Mouse (Mus musculus) MEL (cell line): ENCODE data around the gene Pcbp3. TPM values are rescaled to one million over a fixed set of nuclear protein-coding genes. Genes with fewer than 3 reads are reported as not detected.

Source experiments
- DNase-seq: peaks from one replicate; pipeline ENCODE4 v3.0.0; 2011; ENCODE audit warnings: low read depth, low spot score
- H3K27ac ChIP-seq: 2 replicates; pipeline ENCODE4 v1.5.1; 2012; ENCODE audit warnings: low read depth, mild to moderate bottlenecking, control low read depth, low read length, moderate library complexity; ENCODE audit not compliant: control insufficient read depth
- H3K27me3 ChIP-seq, 2 experiments: fragments of 150-350 bp in 1 of 2; sonication (generic) in 1 of 2; 2 replicates each; pipeline ENCODE4 v1.6.1; 2012; ENCODE audit warnings: low read length in 2 of 2, mild to moderate bottlenecking in 2 of 2, improper control_type of control experiment in 1 of 2, moderate library complexity in 1 of 2; ENCODE audit not compliant: insufficient read depth in 2 of 2, control insufficient read depth in 1 of 2
- H3K36me3 ChIP-seq, 2 experiments: 2 replicates each; pipeline ENCODE4 v1.6.1; 2012 to 2014; ENCODE audit warnings: low read length in 2 of 2, improper control_type of control experiment in 1 of 2, inconsistent platforms in 1 of 2, mild to moderate bottlenecking in 1 of 2; ENCODE audit not compliant: insufficient read depth in 2 of 2, control insufficient read depth in 1 of 2
- H3K4me1 ChIP-seq, 2 experiments: fragments of 150-350 bp in 1 of 2; sonication (generic) in 1 of 2; 2 replicates each; pipeline ENCODE4 v1.6.1; 2012; ENCODE audit warnings: low read length in 2 of 2, improper control_type of control experiment in 1 of 2, mild to moderate bottlenecking in 1 of 2; ENCODE audit not compliant: insufficient read depth in 2 of 2, control insufficient read depth in 1 of 2
- H3K4me3 ChIP-seq, 2 experiments: fragments of 150-350 bp in 1 of 2; sonication (generic) in 1 of 2; 2 replicates each; pipeline ENCODE4 v1.5.1; 2012; ENCODE audit warnings: low read depth in 2 of 2, low read length in 2 of 2, mild to moderate bottlenecking in 2 of 2, moderate library complexity in 2 of 2, control low read depth in 1 of 2, improper control_type of control experiment in 1 of 2; ENCODE audit not compliant: control insufficient read depth in 1 of 2, insufficient read depth in 1 of 2
- H3K79me2 ChIP-seq: 2 replicates; pipeline ENCODE4 v1.6.1; 2012; ENCODE audit warnings: mild to moderate bottlenecking, low read length, moderate library complexity; ENCODE audit not compliant: control insufficient read depth, poor library complexity, insufficient read depth
- H3K9ac ChIP-seq: 2 replicates; pipeline ENCODE4 v1.6.1; 2012; ENCODE audit warnings: low read depth, mild to moderate bottlenecking, control low read depth, low read length, moderate library complexity; ENCODE audit not compliant: control insufficient read depth, poor library complexity, severe bottlenecking
- H3K9me3 ChIP-seq: fragments of 150-350 bp; sonication (generic); replicated peaks from 2 replicates; pipeline ENCODE4 v1.6.1; 2012; ENCODE audit warnings: mild to moderate bottlenecking, low read length, improper control_type of control experiment, moderate library complexity; ENCODE audit not compliant: insufficient read depth
- CHD1 ChIP-seq: IDR thresholded peaks from 2 replicates; pipeline ENCODE4 v1.6.1; 2012; ENCODE audit warnings: low read depth, mild to moderate bottlenecking, inconsistent platforms, low read length, improper control_type of control experiment
- CHD2 ChIP-seq: IDR thresholded peaks from 2 replicates; pipeline ENCODE4 v1.6.1; 2011; ENCODE audit warnings: low read length, improper control_type of control experiment
- CTCF ChIP-seq, 3 experiments: IDR thresholded peaks in 2 of 3; conservative IDR thresholded peaks in 1 of 3; 2 replicates each; pipeline ENCODE4 v1.5.1; 2011 to 2012; ENCODE audit warnings: low read length in 3 of 3, low read depth in 2 of 3, mild to moderate bottlenecking in 2 of 3, improper control_type of control experiment in 1 of 3, inconsistent platforms in 1 of 3, mixed read lengths in 1 of 3, moderate library complexity in 1 of 3; ENCODE audit not compliant: control insufficient read depth in 1 of 3, insufficient read depth in 1 of 3, poor library complexity in 1 of 3, severe bottlenecking in 1 of 3
- ELF1 ChIP-seq: IDR thresholded peaks from 2 replicates; pipeline ENCODE4 v1.6.1; 2014; ENCODE audit warnings: low read depth, mild to moderate bottlenecking, inconsistent platforms, low read length, improper control_type of control experiment, moderate library complexity
- ETS1 ChIP-seq: IDR thresholded peaks from 2 replicates; pipeline ENCODE4 v1.6.1; 2012; ENCODE audit warnings: low read depth, mild to moderate bottlenecking, inconsistent platforms, low read length, improper control_type of control experiment, moderate library complexity
- GABPA ChIP-seq: IDR thresholded peaks from 2 replicates; pipeline ENCODE4 v1.6.1; 2012; ENCODE audit warnings: low read depth, mild to moderate bottlenecking, inconsistent platforms, low read length, improper control_type of control experiment, moderate library complexity
- GATA1 ChIP-seq: IDR thresholded peaks from 2 replicates; pipeline ENCODE4 v1.6.1; 2011; ENCODE audit warnings: low read depth, low read length, improper control_type of control experiment
- HCFC1 ChIP-seq: IDR thresholded peaks from 2 replicates; pipeline ENCODE4 v1.6.1; 2012; ENCODE audit warnings: low read depth, mild to moderate bottlenecking, inconsistent platforms, low read length, improper control_type of control experiment, moderate library complexity
- KAT2A ChIP-seq: conservative IDR thresholded peaks from 2 replicates; pipeline ENCODE4 v1.6.1; 2012; ENCODE audit warnings: low read depth, low read length, improper control_type of control experiment, inconsistent platforms
- MAX ChIP-seq: IDR thresholded peaks from 2 replicates; pipeline ENCODE4 v1.6.1; 2011; ENCODE audit warnings: low read length, improper control_type of control experiment
- MAZ ChIP-seq: IDR thresholded peaks from 2 replicates; pipeline ENCODE4 v1.6.1; 2012; ENCODE audit warnings: low read depth, mild to moderate bottlenecking, inconsistent platforms, low read length, improper control_type of control experiment
- MEF2A ChIP-seq: IDR thresholded peaks from 2 replicates; pipeline ENCODE4 v1.6.1; 2014; ENCODE audit warnings: low read depth, mild to moderate bottlenecking, inconsistent platforms, low read length, improper control_type of control experiment; ENCODE audit not compliant: poor library complexity, insufficient replicate concordance, severe bottlenecking; ENCODE audit errors: extremely low read depth
- MYB ChIP-seq: IDR thresholded peaks from 2 replicates; pipeline ENCODE4 v1.6.1; 2011; ENCODE audit warnings: mild to moderate bottlenecking, low read depth, low read length, improper control_type of control experiment
- MYC ChIP-seq: IDR thresholded peaks from 2 replicates; pipeline ENCODE4 v1.6.1; 2011; ENCODE audit warnings: low read depth, mild to moderate bottlenecking, low read length, improper control_type of control experiment, moderate library complexity
- NELFE ChIP-seq: IDR thresholded peaks from 2 replicates; pipeline ENCODE4 v1.6.1; 2011; ENCODE audit warnings: low read depth, low read length, improper control_type of control experiment
- POLR2A ChIP-seq, 2 experiments: IDR thresholded peaks; 2 replicates each; pipeline ENCODE4 v1.6.1; 2011 to 2012; ENCODE audit warnings: low read length in 2 of 2, mild to moderate bottlenecking in 2 of 2, control low read depth in 1 of 2, improper control_type of control experiment in 1 of 2, low read depth in 1 of 2, moderate library complexity in 1 of 2; ENCODE audit not compliant: control insufficient read depth in 1 of 2, insufficient read depth in 1 of 2, poor library complexity in 1 of 2
- POLR2AphosphoS2 ChIP-seq: IDR thresholded peaks from 2 replicates; pipeline ENCODE4 v1.6.1; 2011; ENCODE audit warnings: low read length, improper control_type of control experiment
- RAD21 ChIP-seq: IDR thresholded peaks from 2 replicates; pipeline ENCODE4 v1.6.1; 2011; ENCODE audit warnings: mild to moderate bottlenecking, low read depth, low read length, improper control_type of control experiment
- RCOR1 ChIP-seq: IDR thresholded peaks from 2 replicates; pipeline ENCODE4 v1.6.1; 2012; ENCODE audit warnings: low read depth, mild to moderate bottlenecking, inconsistent platforms, low read length, improper control_type of control experiment
- SIN3A ChIP-seq: IDR thresholded peaks from 2 replicates; pipeline ENCODE4 v1.6.1; 2012; ENCODE audit warnings: low read length, improper control_type of control experiment, inconsistent platforms
- TAL1 ChIP-seq: IDR thresholded peaks from 2 replicates; pipeline ENCODE4 v1.6.1; 2012; ENCODE audit warnings: mild to moderate bottlenecking, inconsistent platforms, low read length, moderate library complexity, mixed read lengths
- TBP ChIP-seq: IDR thresholded peaks from 2 replicates; pipeline ENCODE4 v1.8.0; 2011; ENCODE audit warnings: low read depth, low read length, improper control_type of control experiment
- UBTF ChIP-seq: IDR thresholded peaks from 2 replicates; pipeline ENCODE4 v1.6.1; 2012; ENCODE audit warnings: low read depth, mild to moderate bottlenecking, inconsistent platforms, low read length, improper control_type of control experiment, moderate library complexity, borderline replicate concordance; ENCODE audit not compliant: insufficient read depth
- USF1 ChIP-seq: IDR thresholded peaks from 2 replicates; pipeline ENCODE4 v1.6.1; 2014; ENCODE audit warnings: low read depth, mild to moderate bottlenecking, inconsistent platforms, low read length, improper control_type of control experiment, moderate library complexity
- USF2 ChIP-seq, 2 experiments: IDR thresholded peaks; 2 replicates each; pipeline ENCODE4 v1.6.1; 2011 to 2012; ENCODE audit warnings: improper control_type of control experiment in 2 of 2, low read length in 2 of 2, borderline replicate concordance in 1 of 2, inconsistent platforms in 1 of 2, low read depth in 1 of 2, mild to moderate bottlenecking in 1 of 2; ENCODE audit not compliant: insufficient read depth in 1 of 2
- ZNF384 ChIP-seq: IDR thresholded peaks from 2 replicates; pipeline ENCODE4 v1.6.1; 2012; ENCODE audit warnings: low read depth, mild to moderate bottlenecking, inconsistent platforms, low read length, improper control_type of control experiment
- polyA plus RNA-seq, 2 experiments: library from polyadenylated mRNA; stranded (reverse) in 1 of 2; unstranded in 1 of 2; fragments of >175 nt in 1 of 2; fragments of >200 nt in 1 of 2; gene quantifications; 2 replicates each; pipeline versions ENCODE4 v1.2.1 to v1.2.4; 2012; ENCODE audit warnings: low replicate concordance in 2 of 2, low read depth in 1 of 2; ENCODE audit not compliant: insufficient read length in 2 of 2, insufficient read depth in 1 of 2, missing spikeins in 1 of 2
- total RNA-seq: library from RNA; depleted of rRNA; stranded (reverse); fragments of 300-350 nt; gene quantifications from 2 replicates; pipeline ENCODE4 v1.2.3, GENCODE M21; 2012

The Pcbp3 gene
- total and polyA plus RNA-seq, 3 experiments: 1.1 to 3.3 TPM; not detected in 1

DNA sequence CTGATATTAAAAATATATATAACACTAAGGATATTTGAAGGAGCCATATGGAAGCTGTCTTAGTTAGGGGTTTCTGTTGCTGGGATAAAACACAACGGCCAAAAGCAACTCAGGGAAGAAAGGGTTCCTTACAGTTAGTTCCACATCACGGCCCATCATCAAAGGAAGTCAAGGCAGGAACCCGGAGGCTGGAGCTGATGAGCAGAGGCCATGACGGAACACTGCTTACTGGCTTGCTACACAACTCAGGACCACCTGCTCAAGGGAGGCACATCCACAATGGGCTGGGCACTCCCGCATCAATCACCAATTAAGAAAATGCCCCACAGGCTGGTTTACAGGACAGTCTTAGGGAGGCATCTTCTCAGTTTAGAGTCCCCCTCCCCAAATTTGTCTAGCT lies 26.9 kb downstream of the Pcbp3 start:
- H3K4me3 ChIP-seq: no peak overlapping the region
- H3K27ac ChIP-seq: no peak overlapping the region
- DNase-seq: no peak
- TF ChIP-seq KAT2A (no peak), GABPA (no peak), USF2 (IDR thresholded peaks at IDR 0.05; ENCODE audit: borderline replicate concordance in 1 of 2, insufficient read depth in 1 of 2, low read depth in 1 of 2, low read length in 2 of 2) (no peak), MAZ (no peak), NELFE (no peak), POLR2AphosphoS2 (no peak), HCFC1 (no peak), RCOR1 (no peak), GATA1 (no peak), CTCF (IDR thresholded peaks at IDR 0.05 in 2 of 3, conservative IDR thresholded peaks at IDR 0.05 in 1 of 3; ENCODE audit: control insufficient read depth in 1 of 3, insufficient read depth in 1 of 3, low read depth in 2 of 3, low read length in 3 of 3, poor library complexity in 1 of 3, severe bottlenecking in 1 of 3) (no peak), MAX (no peak), USF1 (no peak), MEF2A (no peak), SIN3A (no peak), ETS1 (no peak), RAD21 (no peak), TAL1 (no peak), MYB (no peak)
- H3K9ac ChIP-seq: no peak overlapping the region
- peaks cover 4 to 6% of the 10 kb centered on the region in 2 experiments for H3K27me3 ChIP-seq
- no peaks in the 10 kb centered on the region for H3K4me1 ChIP-seq
- no peaks in the 10 kb centered on the region for H3K79me2 ChIP-seq
- no peaks in the 10 kb centered on the region for H3K36me3 ChIP-seq
- H3K9me3 ChIP-seq: no peaks in the 10 kb centered on the region

- Histone ChIP-seq H3K9me3 (no peaks in the 10 kb centered on the region), H3K27me3 (peaks cover 5 to 6% of the 10 kb centered on the region in 2 experiments), H3K4me3 (no peak overlapping the region), H3K4me1 (no peaks in the 10 kb centered on the region), H3K9ac (no peak overlapping the region), H3K79me2 (no peaks in the 10 kb centered on the region), H3K27ac (no peak overlapping the region), H3K36me3 (no peaks in the 10 kb centered on the region)
- TF ChIP-seq TBP (no peak), MEF2A (no peak), RCOR1 (no peak), HCFC1 (no peak), POLR2A (IDR thresholded peaks at IDR 0.05; ENCODE audit: control insufficient read depth in 1 of 2, insufficient read depth in 1 of 2, low read depth in 1 of 2, low read length in 2 of 2, poor library complexity in 1 of 2) (no peak), KAT2A (no peak), ETS1 (no peak), RAD21 (no peak), CHD2 (no peak), TAL1 (no peak), UBTF (no peak), CTCF (IDR thresholded peaks at IDR 0.05 in 2 of 3, conservative IDR thresholded peaks at IDR 0.05 in 1 of 3; ENCODE audit: control insufficient read depth in 1 of 3, insufficient read depth in 1 of 3, low read depth in 2 of 3, low read length in 3 of 3, poor library complexity in 1 of 3, severe bottlenecking in 1 of 3) (no peak), MAX (no peak), MYC (no peak), CHD1 (no peak), USF1 (no peak), ZNF384 (no peak), ELF1 (no peak)
- DNase-seq: no peak
Measured at GRCm38 (mm10) chr10:76931794-76932193, 29.9 kb downstream of the Pcbp3 start.
